Mouse (Mus musculus) erythroid progenitor cell, adult 5-6 weeks (primary cell): ENCODE data around the gene Rgs8. TPM values are rescaled to one million over a fixed set of nuclear protein-coding genes. Genes with fewer than 3 reads are reported as not detected.

Experiments used
- ATAC-seq: replicated peaks from 2 replicates; pipeline ENCODE4 v1.8.0; 2016; ENCODE audit warnings: moderate number of reproducible peaks, mild to moderate bottlenecking, moderate TSS enrichment, inconsistent platforms; ENCODE audit not compliant: poor library complexity, low FRiP score, severe bottlenecking
- total RNA-seq, 2 experiments: library from RNA; stranded (forward) in 1 of 2; stranded (reverse) in 1 of 2; fragments of 150-400 nt in 1 of 2; fragments of 186-747, 209-891 nt in 1 of 2; gene quantifications; 2 replicates each; pipeline versions ENCODE4 v1.2.3 to v1.2.4; 2015 to 2017; ENCODE audit warnings: low replicate concordance in 2 of 2

Gene Rgs8
- total RNA-seq (2015; ENCODE audit: low replicate concordance): not detected in 2 replicates
- total RNA-seq (2017; ENCODE audit: low replicate concordance): not detected in 2 replicates

- ATAC-seq: no peak
Observed at GRCm38 (mm10) chr1:153652938-153653623, at the start of gene Rgs8. Gene Rgs8, plus strand, starts transcription at chr1:153653025.

DNA sequence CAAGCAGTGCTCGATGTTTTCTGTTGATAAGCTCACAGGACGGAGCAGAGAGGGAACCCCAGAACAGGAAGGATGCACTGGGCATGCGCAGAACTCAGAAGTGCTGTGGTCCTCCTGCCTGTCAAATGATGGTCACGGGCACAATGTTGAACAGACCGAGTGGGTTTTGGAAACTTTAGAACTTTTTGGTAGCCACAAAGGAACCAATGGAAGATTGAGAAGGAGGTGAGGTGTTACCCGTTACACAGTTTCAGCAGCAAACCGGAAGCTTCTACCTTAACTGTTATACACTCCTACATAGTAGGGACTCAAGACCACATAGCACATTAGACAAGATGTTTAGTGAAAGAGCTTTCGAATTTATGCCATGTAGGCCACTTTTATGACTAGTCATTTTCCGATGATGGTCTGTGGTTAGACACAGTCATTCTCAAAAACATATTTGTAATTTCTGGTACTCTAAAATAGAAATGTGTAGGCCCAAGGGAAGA, 35.4 kb upstream of the Rgs8 start:
- ATAC-seq: no peak

DNA sequence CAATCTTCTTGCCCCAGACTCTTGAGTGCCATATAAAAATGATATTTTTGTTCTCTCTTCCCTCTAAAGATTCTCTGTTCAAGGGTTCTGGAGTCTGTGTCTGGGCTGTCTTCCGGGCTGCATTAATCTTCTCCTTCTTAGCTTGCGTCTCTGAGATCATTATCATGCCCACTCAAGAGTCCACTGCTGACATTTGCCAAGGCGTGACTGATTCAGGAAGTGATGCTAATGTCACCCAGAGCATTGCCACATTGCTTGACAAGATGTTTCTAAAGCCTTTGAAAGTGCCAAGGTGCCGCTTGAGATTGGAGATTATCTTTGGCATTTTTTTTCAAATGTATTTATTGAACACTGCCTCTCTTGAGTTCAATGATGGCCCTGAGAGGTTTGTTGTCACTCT, 29.8 kb upstream of the Rgs8 start:
- no peak for ATAC-seq

DNA sequence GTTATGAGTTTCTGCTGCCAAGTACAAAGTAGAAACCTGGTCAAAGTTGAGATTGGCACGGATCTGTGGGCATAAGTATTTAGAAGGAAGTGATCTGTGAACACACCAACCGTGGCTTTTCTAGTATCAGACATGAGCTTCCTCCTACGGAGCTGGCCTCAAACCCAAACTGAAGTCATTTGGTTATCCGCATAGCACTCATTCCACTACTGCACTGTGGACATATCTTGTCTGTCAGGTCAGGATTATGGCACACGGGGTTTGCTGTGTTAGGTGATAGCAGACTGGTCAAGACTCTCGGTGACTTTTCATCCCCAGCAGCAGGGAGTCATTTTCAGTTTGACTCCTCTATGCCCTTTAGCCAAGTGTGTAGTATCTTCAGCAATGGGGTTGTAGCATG, 20.1 kb upstream of the Rgs8 start:
- no peak for ATAC-seq

DNA sequence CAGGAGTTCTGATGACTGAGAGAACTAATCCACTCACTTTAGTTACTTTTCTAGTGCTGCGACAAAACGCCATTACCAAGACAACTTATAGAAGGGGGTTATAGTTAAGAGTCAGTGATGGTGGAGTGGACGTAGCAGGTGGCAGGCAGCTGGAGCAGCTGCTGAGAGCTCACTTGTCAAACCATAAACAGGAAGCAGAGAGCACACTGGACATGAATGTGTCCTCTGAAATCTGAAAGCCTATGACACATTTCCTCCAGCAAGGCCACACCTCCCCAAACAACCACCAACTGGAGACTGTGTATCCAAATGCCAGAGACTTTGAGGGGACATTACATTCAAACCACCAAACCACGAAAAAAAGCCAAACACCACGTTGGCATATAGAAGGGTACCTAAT, 17.8 kb upstream of the Rgs8 start:
- no peak for ATAC-seq

- ATAC-seq: no peak
Observed at GRCm38 (mm10) chr1:153635521-153635920, 17.3 kb upstream of the Rgs8 start.

DNA sequence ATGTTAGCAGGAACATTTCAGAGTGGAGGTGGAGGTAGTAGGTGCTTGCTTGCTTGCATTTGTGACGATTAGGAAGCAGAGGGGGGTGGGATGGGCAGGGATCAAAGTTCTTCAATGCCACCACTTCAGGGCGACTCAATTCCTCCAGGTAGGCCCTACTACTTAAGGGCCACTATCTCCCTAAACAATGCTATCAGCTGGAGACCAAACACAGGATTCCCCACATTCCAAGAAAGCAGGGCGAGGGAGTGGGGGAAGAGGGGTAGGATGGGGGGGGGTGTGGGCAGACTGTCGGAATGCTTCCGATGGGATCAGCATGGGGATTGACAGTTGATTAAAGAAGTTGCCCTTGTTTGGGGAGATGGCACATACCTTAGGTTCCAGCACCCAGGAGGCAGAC, 16.0 kb upstream of the Rgs8 start:
- no peak for ATAC-seq

DNA sequence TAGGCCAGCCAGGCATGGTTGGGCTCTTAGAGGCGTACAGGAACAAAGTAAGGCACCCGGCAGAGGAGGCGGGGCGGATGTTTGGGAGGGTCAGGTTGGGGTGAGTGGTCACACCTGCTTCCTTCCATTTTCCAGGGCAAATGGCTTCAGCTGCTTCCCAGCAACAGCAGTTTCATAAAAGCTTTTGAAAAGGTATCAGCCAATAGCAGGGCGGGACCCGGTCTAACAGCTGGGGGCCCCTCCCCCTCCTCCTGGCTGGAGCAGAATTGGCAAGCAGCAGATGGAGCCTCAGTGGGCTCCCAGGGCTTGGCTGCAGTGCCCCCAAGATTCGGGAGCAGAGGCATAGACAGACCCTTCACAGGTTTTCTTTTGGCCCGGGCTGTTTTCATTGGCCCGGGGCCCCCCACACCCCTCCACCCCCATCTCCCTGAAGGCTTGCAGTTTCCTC, 11.3 kb upstream of the Rgs8 start:
- no peak for ATAC-seq

- ATAC-seq: no peak
Observed at GRCm38 (mm10) chr1:153641940-153642501, 10.8 kb upstream of the Rgs8 start.

DNA sequence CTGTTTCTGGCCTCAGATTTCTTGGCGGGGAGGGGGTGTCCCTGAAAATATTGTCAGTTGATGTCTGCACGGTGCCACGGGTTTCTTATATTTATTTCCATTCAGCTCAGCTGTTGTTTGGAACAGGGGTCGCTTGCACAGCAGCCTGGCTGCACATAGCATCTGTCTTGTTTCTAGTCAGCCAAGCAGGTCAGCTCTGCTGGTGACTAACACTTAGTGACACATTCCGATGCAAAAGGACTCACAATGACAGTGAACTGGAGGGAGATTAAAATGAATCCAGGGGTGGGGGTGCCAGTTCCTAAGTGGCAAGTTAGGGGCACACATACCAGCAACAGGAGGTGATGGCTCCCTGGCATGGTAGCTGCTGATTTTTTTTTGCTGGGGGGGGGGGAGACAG, 849 bp downstream of the Rgs8 start:
- ATAC-seq: no peak

GRCm38 (mm10) chr1:153659666-153660065, 6.8 kb downstream of the Rgs8 start:
- ATAC-seq: no peak

DNA sequence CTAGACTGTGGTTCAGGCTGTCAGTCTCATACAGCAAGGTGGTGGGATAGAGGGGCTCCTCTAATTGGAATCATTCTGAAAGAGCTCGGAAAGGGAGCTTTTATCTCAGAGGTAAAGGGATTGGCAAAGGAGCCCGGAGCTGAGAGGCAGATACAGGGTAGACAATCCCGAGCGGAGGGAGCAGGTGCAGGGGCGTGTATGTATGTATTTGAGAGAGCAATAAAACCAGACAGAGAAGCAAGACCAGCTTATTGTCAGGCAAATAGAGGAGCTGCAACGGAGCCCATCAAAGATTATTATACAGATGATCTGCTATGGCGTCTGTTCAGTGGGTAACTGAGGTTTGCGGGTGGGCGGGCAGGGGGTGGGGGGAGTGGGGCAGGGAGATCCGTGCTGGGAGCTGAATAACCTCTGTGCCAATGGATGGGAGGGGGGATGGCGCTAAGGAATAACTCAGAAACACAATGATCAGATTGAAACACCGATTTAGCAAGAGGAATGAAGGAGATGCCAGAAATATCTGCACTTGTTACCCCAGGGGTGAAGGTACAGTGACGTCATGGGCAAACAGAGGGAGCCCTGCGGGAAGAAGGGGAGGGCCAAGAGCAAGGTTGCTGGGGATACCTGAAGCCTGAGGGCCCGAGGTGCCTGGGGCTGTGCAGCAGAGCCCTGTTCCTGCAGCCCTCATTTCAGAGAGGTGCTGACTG, 8.3 kb downstream of the Rgs8 start:
- no peak for ATAC-seq

DNA sequence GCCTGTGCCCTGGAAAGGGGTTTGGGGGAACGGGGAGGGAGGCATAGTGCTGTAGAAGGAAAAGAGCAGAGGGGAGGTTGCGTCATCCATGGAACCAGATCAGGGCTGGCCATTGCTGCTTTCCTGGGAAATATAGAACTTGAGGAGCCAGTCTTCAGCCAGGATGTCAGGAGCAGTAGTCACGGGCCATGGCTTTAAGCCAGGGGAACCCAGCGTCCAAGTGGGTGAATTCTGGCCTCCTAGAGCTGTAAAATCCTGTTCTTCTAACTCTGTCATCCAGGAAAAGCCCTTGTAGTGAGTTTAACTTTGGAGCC, 8.8 kb downstream of the Rgs8 start:
- ATAC-seq: no peak

DNA sequence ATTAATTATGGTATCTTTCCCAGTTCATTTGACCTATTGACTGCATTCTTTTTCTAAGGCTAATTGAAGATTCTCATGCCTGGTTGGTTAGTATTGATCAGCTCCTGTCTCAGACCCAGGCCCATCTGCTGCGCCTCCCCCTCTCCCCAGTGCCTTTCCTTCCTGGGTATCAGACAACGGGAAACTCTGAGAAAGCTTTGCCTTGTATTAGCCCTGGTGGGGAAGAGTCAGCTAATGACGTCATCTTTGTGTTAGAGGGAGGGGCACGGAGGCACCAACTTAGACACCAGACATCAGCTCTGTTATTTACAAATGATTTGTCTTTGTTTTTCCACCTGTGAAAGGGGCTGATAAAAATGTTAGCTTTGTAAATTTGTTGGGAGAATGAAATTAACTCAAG, 9.5 kb downstream of the Rgs8 start:
- no peak for ATAC-seq

- no peak for ATAC-seq
Observed at GRCm38 (mm10) chr1:153665066-153665715, 12.4 kb downstream of the Rgs8 start.

DNA sequence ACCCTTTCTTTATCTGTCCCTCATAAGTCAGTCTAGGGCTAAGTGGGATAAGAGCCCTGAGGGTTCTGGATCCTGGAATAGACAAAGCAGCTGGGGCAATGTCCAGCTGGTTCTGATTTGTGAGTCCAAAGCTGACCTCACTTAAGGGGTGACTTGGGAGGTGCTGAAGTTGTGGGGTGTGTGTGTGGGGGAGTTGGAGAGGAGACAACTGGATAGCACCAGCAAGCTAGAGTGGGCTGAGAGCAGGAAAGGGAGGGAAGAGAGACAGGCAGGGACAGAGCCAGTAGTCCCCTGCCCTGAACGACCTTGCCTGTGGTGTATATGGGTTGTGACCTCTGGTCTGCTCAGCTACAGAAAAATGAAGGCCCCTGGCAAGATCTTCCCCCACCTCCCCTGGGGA, 13.4 kb downstream of the Rgs8 start:
- ATAC-seq: no peak

- no peak for ATAC-seq
Observed at GRCm38 (mm10) chr1:153667244-153667727, 14.5 kb downstream of the Rgs8 start.

GRCm38 (mm10) chr1:153667781-153668180, 15.0 kb downstream of the Rgs8 start:
- no peak for ATAC-seq

GRCm38 (mm10) chr1:153669086-153669485, 16.3 kb downstream of the Rgs8 start:
- ATAC-seq: no peak

GRCm38 (mm10) chr1:153669728-153670127, 16.9 kb downstream of the Rgs8 start:
- ATAC-seq: no peak
